11 mouse cellular contexts compared by ENCODE assay signal in the genomic region with DNA sequence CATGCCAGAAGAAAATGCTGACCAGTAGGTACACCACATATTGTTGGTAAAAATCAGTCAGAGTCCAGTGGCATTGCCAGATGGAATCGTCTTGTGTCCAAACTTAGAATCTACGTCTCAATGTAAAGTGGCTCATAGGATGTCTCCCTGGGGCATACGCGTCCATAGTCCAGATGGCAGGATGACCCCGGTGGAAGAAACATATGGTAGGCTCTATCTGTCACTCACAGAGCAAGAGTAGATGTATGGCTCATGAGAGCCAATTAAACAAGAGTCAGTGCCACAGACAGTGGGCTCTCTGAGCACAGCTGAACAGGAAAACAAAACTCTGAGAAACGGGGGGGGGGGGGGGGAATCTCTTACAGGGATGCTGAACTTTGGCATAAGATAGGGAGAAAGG.
"Had no signal": no experiment of that assay in that cellular context is flagged by ENCODE, and none has a peak within 500 bp of the region (broad histone marks: within the 10 kb centered on the region; RNA-seq: fewer than 3 reads in every experiment).

No protein-coding gene starts in this region.

- H3K9me3 ChIP-seq: limb, embryonic 13.5 days; stomach, embryonic 15.5 days had no signal

- H3K27me3 ChIP-seq: limb, embryonic 13.5 days; stomach, embryonic 15.5 days had no signal

- H3K4me1 ChIP-seq: stomach, embryonic 15.5 days had no signal

- H3K9ac ChIP-seq: limb, embryonic 13.5 days; liver, embryonic 14.5 days; stomach, embryonic 15.5 days had no signal

- H3K4me3 ChIP-seq: layer of hippocampus, adult 2 months; limb, embryonic 13.5 days; stomach, embryonic 15.5 days had no signal

- H3K36me3 ChIP-seq: limb, embryonic 13.5 days; stomach, embryonic 15.5 days had no signal

- DNase-seq: kidney, postnatal 10 days; kidney, postnatal 4 days; left cerebral cortex, postnatal 4 days; lung, adult 18-20 months; midbrain, embryonic 14.5 days; right cerebral cortex, postnatal 14 days; thymus, postnatal 4 days had no signal

- H3K4me2 ChIP-seq: limb, embryonic 13.5 days; stomach, embryonic 15.5 days had no signal

- H3K27ac ChIP-seq: layer of hippocampus, adult 2 months; limb, embryonic 13.5 days; liver, embryonic 14.5 days; stomach, embryonic 15.5 days had no signal
